Mouse (Mus musculus): Measurements from ENCODE around the gene Slc36a2.

The Slc36a2 gene

DNA sequence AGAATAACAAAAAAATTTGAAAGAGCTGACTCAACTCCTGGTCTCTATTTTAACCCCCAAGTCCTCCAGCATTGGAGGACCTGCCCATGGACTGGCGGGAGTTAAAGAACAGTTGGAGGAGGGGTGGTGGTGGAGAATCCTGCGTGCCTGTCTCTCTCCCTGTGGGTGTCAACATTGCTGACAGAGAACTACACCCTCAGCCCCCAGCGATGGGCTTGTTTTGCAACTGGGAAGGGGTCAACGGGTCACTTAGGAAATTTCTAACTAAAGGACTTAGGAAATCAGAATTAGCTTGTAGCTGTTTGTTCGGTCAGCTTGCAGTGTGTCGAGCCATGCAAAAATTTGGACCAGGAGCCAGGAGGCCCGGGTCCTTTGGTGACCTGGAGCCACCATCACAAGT lies 1.8 kb downstream of the Slc36a2 start:
- DNase-seq, result no peak

- no peak for DNase-seq
Measured at GRCm38 (mm10) chr11:55179856-55180255, 5.0 kb downstream of the Slc36a2 start.

- DNase-seq, result no peak
Measured at GRCm38 (mm10) chr11:55178830-55179229, 6.0 kb downstream of the Slc36a2 start.

DNA sequence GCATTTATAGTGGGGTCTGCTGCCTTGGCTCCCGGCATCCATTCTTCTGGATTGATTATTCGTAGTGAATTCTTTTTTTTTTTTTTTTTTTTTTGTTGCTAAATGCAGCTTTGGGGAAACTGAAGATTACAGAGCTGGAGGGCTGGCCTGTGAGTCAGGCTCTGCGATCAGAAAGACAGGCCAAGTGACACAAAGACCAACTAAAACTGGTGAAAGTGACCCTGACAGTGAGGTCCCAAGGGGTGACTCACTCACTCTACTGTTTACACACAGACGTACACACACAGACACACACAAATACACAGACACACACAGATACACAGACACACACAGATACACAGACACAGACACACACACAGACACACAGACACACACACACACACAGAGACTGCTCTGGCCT lies 14.4 kb downstream of the Slc36a2 start:
- DNase-seq, result no peak

DNA sequence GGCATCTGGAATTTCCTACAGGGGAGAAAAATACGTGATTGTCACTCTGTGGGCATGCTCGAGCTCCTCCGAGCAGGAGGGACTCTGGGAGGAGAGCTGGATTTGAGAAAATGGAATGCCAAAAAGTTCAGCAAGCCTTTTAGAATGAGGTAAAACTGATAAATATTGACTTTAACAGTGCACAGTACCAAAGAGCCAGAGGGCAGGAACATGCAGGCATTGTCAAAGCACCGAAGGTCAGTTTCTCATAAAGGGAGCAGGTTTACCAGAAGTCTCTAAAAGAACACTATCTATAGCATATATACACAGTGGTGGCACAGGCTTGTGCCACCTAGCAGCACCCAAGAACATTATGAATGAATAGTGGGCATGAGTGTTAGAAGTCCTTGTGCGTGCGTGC lies 16.0 kb downstream of the Slc36a2 start:
- DNase-seq, result no peak

DNA sequence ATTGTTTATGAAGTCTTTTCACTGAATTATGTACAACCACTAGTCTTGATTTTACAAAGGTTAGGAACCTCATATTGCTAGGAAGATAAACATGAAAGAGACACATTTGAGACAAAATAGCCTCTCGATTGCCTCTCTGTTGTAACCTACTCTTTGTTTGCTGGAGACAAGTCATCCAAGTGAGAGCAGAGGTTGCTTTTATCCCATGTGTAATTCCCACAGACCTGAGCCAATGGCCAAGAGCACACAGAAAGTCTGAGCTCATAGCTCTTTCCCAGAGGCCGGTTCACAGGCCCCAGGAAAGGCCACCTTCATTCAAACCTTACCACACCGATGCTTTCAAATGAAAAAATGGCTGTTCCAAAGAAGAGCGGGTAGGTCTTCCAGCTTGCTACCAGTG lies 16.4 kb downstream of the Slc36a2 start:
- DNase-seq, result no peak

GRCm38 (mm10) chr11:55165748-55166147 lies 19.1 kb downstream of the Slc36a2 start:
- DNase-seq, result no peak

DNA sequence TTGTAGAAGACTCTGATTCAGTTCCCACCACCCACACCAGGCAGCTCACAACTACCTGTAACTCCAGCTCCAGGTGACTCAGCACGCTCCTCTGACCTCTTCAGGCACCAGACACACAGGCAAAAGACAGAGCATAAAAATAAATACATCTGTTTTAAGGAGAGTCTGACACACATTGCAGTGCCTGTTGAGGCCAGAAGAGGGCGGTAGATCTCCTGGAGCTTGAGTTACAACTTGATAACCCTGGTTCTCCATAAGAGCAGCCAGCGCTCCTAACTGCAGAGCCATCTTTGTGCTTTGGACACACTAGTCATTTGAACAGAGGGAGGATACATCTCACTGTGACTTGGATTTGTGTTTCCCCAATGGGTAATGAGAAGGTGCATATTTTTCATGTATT lies 20.2 kb downstream of the Slc36a2 start:
- DNase-seq, result peak; percentile 60 to 64

DNA sequence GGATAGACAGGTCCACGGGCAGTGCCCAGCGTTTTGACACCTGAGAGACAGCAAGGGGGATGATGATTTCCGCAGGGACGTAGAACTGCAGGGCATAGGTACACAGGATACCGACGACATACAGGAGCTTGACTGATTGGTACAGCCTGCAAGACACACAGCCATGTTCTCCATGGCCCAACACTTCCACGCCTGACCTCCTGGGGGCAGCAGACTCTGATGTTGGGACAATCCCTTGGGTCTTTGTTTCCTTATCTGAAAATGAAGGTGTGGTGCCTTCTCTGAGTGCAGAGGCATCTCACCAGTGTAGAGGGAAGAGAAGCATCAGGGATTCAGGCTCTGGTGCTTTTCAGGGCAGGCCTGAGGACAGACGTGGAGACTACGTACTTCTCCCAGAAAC lies 22.2 kb downstream of the Slc36a2 start:
- peak; percentile 69 to 70 for DNase-seq

GRCm38 (mm10) chr11:55158785-55159359 lies 26.0 kb downstream of the Slc36a2 start:
- DNase-seq, result peak; percentile 92

DNA sequence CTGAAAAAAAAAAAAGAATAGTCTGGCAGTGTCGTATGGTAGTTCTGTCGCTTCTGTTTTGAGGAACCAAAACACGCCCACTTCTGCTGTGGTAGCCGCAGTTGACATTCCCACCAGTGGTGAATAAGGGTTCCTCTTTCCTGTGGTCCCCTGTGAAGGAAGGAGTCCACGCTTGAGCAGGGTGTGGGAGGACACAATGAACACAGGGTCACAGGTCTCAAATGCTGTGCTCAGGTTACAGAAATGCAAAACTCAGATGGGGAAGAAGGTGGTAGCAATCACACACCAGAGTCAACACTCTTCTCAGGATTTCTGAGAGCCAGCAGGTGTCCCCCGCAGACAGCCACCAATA lies 29.8 kb downstream of the Slc36a2 start:
- no peak for DNase-seq

GRCm38 (mm10) chr11:55154398-55155069 lies 30.3 kb downstream of the Slc36a2 start:
- DNase-seq, result no peak

DNA sequence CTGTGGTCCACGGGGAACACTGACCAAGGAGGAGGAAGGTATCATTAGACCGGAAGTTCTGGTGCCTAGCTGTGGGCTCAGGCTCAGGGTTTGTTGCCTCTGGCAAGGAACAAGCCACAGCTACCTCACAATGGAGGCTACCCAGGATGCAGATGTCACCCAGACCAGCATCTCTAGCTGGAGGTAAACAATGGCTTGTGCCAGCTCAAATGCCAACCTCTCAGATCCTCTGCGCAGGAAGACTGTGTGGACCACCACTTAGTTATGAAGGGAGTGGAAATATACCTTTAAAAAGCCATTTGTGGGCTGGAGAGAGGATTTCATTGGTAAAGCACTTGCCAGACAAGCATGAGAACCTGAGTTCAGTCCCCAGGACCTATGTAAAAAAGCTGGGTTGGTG lies 33.3 kb downstream of the Slc36a2 start, which contains the start of gene Slc36a3:
Slc36a3 (minus strand) TSS at position 101 of the 400 bp plus-strand sequence.
- DNase-seq, result no peak

DNA sequence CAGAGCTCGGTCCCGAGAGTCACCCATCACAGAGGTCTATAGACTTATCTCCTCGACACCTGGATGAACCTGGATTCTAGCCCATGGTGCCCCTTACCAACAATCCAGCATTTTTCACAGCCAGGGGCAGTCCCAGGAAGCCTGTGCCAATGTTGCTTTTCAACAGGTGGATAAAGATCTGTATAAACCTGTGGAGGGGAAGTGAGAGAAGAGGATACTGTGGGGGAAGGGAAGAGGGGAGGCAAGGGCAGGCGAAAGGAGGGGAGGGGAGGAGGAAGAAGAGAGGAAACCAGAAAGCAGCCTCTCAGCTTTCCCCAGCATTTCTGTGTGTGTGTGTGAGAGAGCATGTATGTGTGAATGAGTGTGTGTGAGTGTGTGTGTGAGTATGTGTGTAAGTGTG lies 36.4 kb downstream of the Slc36a2 start:
- no peak for DNase-seq

DNA sequence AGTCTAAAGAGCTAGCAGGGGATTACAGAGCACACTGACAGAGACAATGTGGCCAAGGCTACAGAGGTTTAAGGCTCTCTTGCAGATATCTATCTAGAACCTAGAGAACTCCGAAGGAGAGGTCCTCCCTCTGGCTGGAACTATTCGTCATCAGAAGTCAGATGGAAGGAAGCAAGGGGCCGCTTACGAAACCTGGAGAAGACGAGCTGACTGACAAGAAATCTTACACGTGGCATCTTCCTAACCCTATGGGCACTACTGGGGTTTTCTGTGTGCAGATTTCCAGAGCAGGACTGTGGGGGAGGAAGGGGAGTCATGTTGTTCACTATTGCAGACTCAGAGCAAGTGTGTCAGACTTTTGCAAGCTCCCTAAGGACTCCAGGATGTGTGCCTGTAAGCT lies 37.5 kb downstream of the Slc36a2 start:
- DNase-seq, result no peak

DNA sequence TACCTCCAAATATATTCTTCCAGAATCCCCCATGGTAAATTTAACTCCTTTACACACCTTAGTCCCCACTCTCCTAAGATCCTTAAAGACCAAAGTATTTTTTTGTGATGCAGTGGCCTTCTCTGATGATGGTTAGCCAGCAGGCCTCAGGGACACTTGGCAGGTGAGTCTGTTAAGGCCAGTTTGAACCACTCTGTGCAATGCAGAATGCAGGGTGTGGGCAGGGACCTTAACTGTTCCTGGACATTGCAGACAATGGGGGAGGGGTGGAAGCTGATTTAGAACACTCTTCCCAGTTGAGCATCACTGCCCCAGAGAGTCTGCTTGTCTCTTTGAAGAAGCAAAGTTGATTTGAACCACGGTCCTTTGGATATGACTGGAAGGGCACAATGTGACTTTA lies 38.0 kb downstream of the Slc36a2 start:
- DNase-seq, result no peak

DNA sequence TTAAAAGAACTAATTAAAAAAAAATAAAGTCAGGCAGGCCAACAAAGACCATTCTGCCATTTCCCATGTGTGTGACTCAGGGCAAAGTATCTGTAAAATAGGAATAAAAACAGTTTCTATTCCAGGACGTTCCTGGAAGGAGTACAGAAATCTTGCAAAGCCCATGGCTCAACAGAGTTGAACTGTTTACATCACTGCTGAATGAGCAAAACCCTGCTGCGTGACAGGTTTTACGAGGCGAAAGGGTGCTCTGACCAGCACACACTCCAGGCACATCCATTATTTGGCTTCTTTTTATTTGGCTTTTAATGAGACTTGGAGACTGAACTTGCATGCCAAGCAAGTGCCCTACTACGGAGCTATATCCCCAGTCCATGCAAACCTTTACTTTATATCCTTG lies 40.9 kb downstream of the Slc36a2 start:
- DNase-seq, result no peak

GRCm38 (mm10) chr11:55141502-55141901 lies 43.4 kb downstream of the Slc36a2 start:
- no peak for DNase-seq

DNA sequence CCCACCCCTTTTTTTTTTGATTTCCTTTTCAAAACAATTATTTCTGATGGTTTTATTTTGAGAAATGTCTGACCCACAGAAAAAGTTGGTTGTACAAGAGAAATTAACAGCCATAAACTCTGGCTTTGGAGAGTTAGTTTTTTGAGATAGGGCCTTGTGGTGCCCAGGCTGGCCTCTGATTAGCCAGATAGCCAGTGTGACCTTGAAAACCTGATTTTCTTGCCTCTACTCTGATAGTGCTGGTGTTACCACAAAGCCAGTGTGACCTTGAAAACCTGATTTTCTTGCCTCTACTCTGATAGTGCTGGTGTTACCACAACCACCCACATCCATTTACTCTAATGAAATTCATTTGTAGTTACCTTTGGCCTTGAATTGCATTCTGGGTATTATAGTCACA lies 47.2 kb downstream of the Slc36a2 start:
- no peak for DNase-seq

DNA sequence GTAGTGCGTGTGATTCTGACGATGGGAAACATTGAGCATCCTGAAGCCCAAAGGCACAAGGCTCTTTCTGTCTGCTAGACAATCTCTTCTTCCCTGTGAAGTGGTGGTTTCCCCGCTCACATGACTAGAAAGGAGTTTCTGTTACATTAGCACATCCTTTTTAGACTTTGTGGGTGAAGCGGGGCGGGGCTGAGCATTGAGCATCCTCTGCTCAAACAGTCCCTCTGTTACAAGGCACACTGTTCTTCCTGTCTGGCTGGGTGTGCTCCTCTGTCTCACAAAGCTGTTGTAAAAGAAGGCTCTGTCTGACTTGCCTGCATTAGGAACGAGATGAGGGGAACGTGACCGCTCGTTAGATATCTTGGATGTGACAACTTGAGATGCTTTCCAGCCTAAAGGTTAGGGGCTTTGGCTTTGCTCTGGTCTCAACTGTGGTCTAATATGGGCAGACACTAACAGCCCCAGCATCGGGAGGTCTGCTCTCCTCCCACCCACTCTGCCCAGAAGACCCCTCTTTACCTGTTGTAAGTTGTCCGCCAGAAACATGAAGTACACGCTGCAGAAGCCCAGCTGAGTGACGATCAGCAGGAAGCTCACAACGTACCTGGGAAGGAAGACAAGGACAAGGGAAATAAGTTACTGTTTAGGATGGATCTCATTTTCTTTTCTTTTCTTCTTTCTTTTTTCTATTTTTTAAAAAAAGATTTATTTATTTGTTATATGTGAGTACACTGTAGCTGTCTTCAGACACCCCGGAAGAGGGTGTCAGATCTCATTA lies 47.9 kb downstream of the Slc36a2 start:
- no peak for DNase-seq

DNA sequence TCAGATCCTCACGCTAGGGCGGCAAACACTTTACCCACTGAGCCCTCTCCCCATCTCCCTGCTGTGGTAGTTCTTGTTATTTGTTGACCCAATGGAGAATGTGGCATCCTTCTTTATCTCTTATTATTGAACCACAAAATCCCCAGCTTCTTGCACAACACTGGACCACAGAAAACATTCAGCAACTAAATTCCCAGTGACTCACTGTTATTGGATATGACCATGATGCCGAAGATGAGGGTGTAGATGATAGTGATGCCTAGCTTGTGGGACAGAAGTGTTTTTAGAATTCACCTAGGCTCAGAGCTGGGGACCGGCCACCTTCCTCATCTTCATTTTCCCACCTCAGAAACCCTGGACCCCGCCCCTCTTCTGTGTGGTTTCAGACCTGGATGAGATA lies 50.0 kb downstream of the Slc36a2 start:
- no peak for DNase-seq

- no peak for DNase-seq
Measured at GRCm38 (mm10) chr11:55134407-55134806, 50.5 kb downstream of the Slc36a2 start.

- no peak for DNase-seq
Measured at GRCm38 (mm10) chr11:55133204-55133603, 51.7 kb downstream of the Slc36a2 start.

DNA sequence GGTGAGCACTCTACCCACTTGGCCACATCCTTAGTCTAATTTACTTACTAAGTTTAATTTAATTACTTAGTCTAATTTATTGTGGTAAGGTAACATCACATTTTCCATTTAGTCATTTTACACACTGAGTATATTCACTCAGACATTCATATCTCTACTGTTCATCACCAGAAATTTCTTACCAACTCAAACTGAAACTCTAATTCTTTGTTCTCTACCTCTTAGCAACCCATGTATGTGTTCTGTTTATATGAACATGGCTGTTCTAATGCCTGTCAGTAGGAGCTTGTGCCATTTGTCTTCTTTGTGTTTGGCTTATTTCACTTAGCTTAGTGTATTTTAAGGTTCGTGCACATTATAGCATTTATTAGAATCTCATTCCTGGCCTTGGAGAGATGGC lies 52.9 kb downstream of the Slc36a2 start:
- no peak for DNase-seq
